Mouse (Mus musculus) megakaryocyte, embryonic 14.5 days (primary cell): ENCODE data around the gene Eif5b.
"Not testable (repeated sequence)": the region's sequence is repeated elsewhere in the genome, so short reads cannot be mapped to it uniquely, and the experiment has no call there.

ENCODE experiments used
- FLI1 ChIP-seq: IDR thresholded peaks from 2 replicates; pipeline ENCODE4 v1.6.1; 2012; ENCODE audit warnings: low read length, inconsistent platforms, mixed read lengths
- GATA1 ChIP-seq: IDR thresholded peaks from 3 replicates; pipeline ENCODE4 v1.6.1; 2012; ENCODE audit warnings: mixed read lengths, low read length, inconsistent platforms, borderline replicate concordance

DNA sequence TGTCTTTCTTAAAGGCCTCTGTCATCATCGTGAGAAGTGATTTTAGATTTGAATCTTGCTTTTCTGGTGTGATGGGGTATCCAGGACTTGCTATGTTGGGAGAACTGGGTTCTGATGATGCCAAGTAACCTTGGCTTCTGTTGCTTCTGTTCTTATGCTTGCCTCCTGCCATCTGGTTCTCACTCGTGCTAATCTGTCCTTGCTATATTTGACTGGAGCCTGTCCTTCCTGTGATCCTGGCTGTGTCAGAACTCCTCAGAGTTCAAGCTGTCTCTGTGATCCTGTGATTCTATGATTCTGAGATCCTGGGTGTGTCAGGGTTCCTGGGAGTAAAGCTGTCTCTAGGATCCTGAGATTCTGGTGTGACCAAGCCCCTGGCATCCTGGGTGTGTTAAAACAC lies 64.3 kb downstream of the Eif5b start:
- TF ChIP-seq GATA1, FLI1: not testable (repeated sequence)
